Mouse (Mus musculus) G1E (cell line): Measurements from ENCODE around the gene Lrrc3b. TPM values are rescaled to one million over a fixed set of nuclear protein-coding genes. Genes with fewer than 3 reads are reported as not detected.

ENCODE experiments used
- ATAC-seq: 2 replicates; pipeline ENCODE4 v1.8.0; 2016; ENCODE audit warnings: mild to moderate bottlenecking; ENCODE audit not compliant: insufficient number of reproducible peaks, poor library complexity, low FRiP score, severe bottlenecking; ENCODE audit errors: extremely low read depth
- DNase-seq: peaks from one replicate; pipeline ENCODE4 v3.0.0; 2012; ENCODE audit warnings: low spot score
- H3K27me3 ChIP-seq: 2 replicates; pipeline ENCODE4 v1.6.1; 2012; ENCODE audit warnings: mild to moderate bottlenecking, low read length, inconsistent platforms; ENCODE audit not compliant: insufficient read depth
- H3K36me3 ChIP-seq: replicated peaks from 2 replicates; pipeline ENCODE3; 2012; ENCODE audit warnings: mild to moderate bottlenecking, inconsistent platforms
- H3K4me1 ChIP-seq: 2 replicates; pipeline ENCODE4 v1.6.1; 2012; ENCODE audit warnings: low read depth, low read length, inconsistent platforms, mixed read lengths; ENCODE audit not compliant: insufficient read depth
- H3K4me3 ChIP-seq: 2 replicates; pipeline ENCODE4 v1.5.1; 2012; ENCODE audit warnings: low read depth, mild to moderate bottlenecking, inconsistent platforms, low read length, moderate library complexity, mixed read lengths
- H3K9me3 ChIP-seq: replicated peaks from 2 replicates; pipeline ENCODE4 v1.6.1; 2012; ENCODE audit warnings: inconsistent platforms
- CTCF ChIP-seq: IDR thresholded peaks from 2 replicates; pipeline ENCODE4 v1.5.1; 2012; ENCODE audit warnings: low read depth, low read length, inconsistent platforms, mixed read lengths
- GATA1 ChIP-seq: IDR thresholded peaks from 2 replicates; pipeline ENCODE4 v1.6.1; 2012; ENCODE audit warnings: borderline replicate concordance, low read length, inconsistent platforms, mixed read lengths
- GATA2 ChIP-seq: IDR thresholded peaks from 2 replicates; pipeline ENCODE4 v1.6.1; 2012; ENCODE audit warnings: low read depth, low read length, inconsistent platforms, borderline replicate concordance
- POLR2AphosphoS5 ChIP-seq: IDR thresholded peaks from 2 replicates; pipeline ENCODE4 v1.6.1; 2012; ENCODE audit warnings: low read depth, low read length, inconsistent platforms; ENCODE audit not compliant: insufficient replicate concordance
- TAL1 ChIP-seq: conservative IDR thresholded peaks from 2 replicates; pipeline ENCODE4 v1.6.1; 2012; ENCODE audit warnings: low read depth, low read length, inconsistent platforms, mixed read lengths
- polyA plus RNA-seq: library from polyadenylated mRNA; stranded (reverse); fragments of >175 nt; gene quantifications from 2 replicates; pipeline ENCODE4 v1.2.3, GENCODE M21; 2012
- total RNA-seq, 2 experiments: library from RNA; stranded (forward) in 1 of 2; stranded (reverse) in 1 of 2; fragments of 200-1000 nt in 1 of 2; fragments of >200 nt in 1 of 2; fragmentation: Nextera tagmentation in 1 of 2; gene quantifications; 2 replicates each; pipeline ENCODE4 v1.2.3; 2014 to 2017

Lrrc3b gene
- total RNA-seq (2014; fragmentation: Nextera tagmentation), result not detected in 2 replicates
- 0.12 TPM in 1 of 2 replicates, not detected in the other for total RNA-seq (2017)
- not detected in 2 replicates for polyA plus RNA-seq

- ATAC-seq, result no peak
- Histone ChIP-seq H3K36me3 (no peaks in the 10 kb centered on the region), H3K27me3 (no peaks in the 10 kb centered on the region), H3K4me1 (no peaks in the 10 kb centered on the region), H3K4me3 (no peak within 1 kb of the TSS), H3K9me3 (no peaks in the 10 kb centered on the region)
- no peak for DNase-seq
- TF ChIP-seq CTCF (no peak), GATA1 (no peak), POLR2AphosphoS5 (no peak), TAL1 (no peak), GATA2 (no peak)
Observed at GRCm38 (mm10) chr14:15438485-15439157, at the start of gene Lrrc3b. Gene Lrrc3b, minus strand, starts transcription at chr14:15438987.

GRCm38 (mm10) chr14:15477668-15478067, 38.9 kb upstream of the Lrrc3b start:
- TF ChIP-seq GATA2 (no peak), TAL1 (no peak), CTCF (no peak), POLR2AphosphoS5 (no peak), GATA1 (no peak)
- ATAC-seq (no peak), DNase-seq (no peak)

GRCm38 (mm10) chr14:15438096-15438484, 697 bp downstream of the Lrrc3b start:
- DNase-seq (no peak), ATAC-seq (no peak)
- Histone ChIP-seq H3K27me3 (no peaks in the 10 kb centered on the region), H3K36me3 (no peaks in the 10 kb centered on the region), H3K4me3 (no peak overlapping the region), H3K9me3 (no peaks in the 10 kb centered on the region), H3K4me1 (no peaks in the 10 kb centered on the region)
- no peak for TF ChIP-seq POLR2AphosphoS5
- no peak for TF ChIP-seq GATA2
- TF ChIP-seq TAL1, result no peak
- no peak for TF ChIP-seq CTCF
- TF ChIP-seq GATA1, result no peak

More at GRCm38 (mm10) chr14:15477668-15478067, 38.9 kb upstream of the Lrrc3b start:
- Histone ChIP-seq H3K4me1 (no peaks in the 10 kb centered on the region), H3K27me3 (no peaks in the 10 kb centered on the region), H3K36me3 (no peaks in the 10 kb centered on the region), H3K9me3 (no peaks in the 10 kb centered on the region), H3K4me3 (no peak overlapping the region)

- Histone ChIP-seq H3K27me3 (no peaks in the 10 kb centered on the region), H3K9me3 (no peaks in the 10 kb centered on the region), H3K4me1 (no peaks in the 10 kb centered on the region), H3K4me3 (no peak overlapping the region), H3K36me3 (no peaks in the 10 kb centered on the region)
- DNase-seq, result no peak
- TF ChIP-seq GATA2 (no peak), CTCF (no peak), POLR2AphosphoS5 (no peak), TAL1 (no peak), GATA1 (no peak)
- no peak for ATAC-seq
Observed at GRCm38 (mm10) chr14:15437501-15437941, 1.3 kb downstream of the Lrrc3b start.

- no peak overlapping the region for H3K4me3 ChIP-seq
- no peak for ATAC-seq
- DNase-seq, result no peak
- H3K27me3 ChIP-seq, result no peaks in the 10 kb centered on the region
- H3K36me3 ChIP-seq, result no peaks in the 10 kb centered on the region
- TF ChIP-seq GATA2, result no peak
- no peak for TF ChIP-seq POLR2AphosphoS5
- no peak for TF ChIP-seq TAL1
- no peaks in the 10 kb centered on the region for H3K4me1 ChIP-seq
- no peaks in the 10 kb centered on the region for H3K9me3 ChIP-seq
Observed at GRCm38 (mm10) chr14:15437046-15437445, 1.7 kb downstream of the Lrrc3b start.

GRCm38 (mm10) chr14:15436586-15436985, 2.2 kb downstream of the Lrrc3b start:
- no peak overlapping the region for H3K4me3 ChIP-seq
- TF ChIP-seq TAL1, result no peak
- no peak for TF ChIP-seq GATA2
- no peak for TF ChIP-seq CTCF
- no peak for TF ChIP-seq POLR2AphosphoS5
- no peak for TF ChIP-seq GATA1
- H3K27me3 ChIP-seq, result no peaks in the 10 kb centered on the region

More at GRCm38 (mm10) chr14:15436586-15436985, 2.2 kb downstream of the Lrrc3b start:
- Histone ChIP-seq H3K4me1 (no peaks in the 10 kb centered on the region), H3K36me3 (no peaks in the 10 kb centered on the region), H3K9me3 (no peaks in the 10 kb centered on the region)
- ATAC-seq, result no peak
- no peak for DNase-seq
